Mouse (Mus musculus) myocyte (in vitro differentiated cells): ENCODE results near the gene Pex11g.

ENCODE experiments used
- CEBPB ChIP-seq: IDR thresholded peaks from 2 replicates; pipeline ENCODE4 v1.6.1; 2011; ENCODE audit warnings: mild to moderate bottlenecking, moderate library complexity; ENCODE audit not compliant: poor library complexity, insufficient read depth, severe bottlenecking
- MYOG ChIP-seq, 3 experiments: IDR thresholded peaks; one replicate each; pipeline ENCODE4 v1.6.1; 2011; ENCODE audit warnings: control low read depth in 2 of 3, low read depth in 2 of 3, mild to moderate bottlenecking in 2 of 3; ENCODE audit not compliant: insufficient read length in 2 of 3, control insufficient read depth in 1 of 3, insufficient read depth in 1 of 3
- POLR2A ChIP-seq: IDR thresholded peaks from one replicate; pipeline ENCODE4 v1.6.1; 2011; ENCODE audit warnings: low read depth, mild to moderate bottlenecking, control low read depth, moderate library complexity; ENCODE audit not compliant: insufficient read length
- POLR2AphosphoS2 ChIP-seq: IDR thresholded peaks from one replicate; pipeline ENCODE4 v1.6.1; 2011; ENCODE audit warnings: low read depth, control low read depth; ENCODE audit not compliant: insufficient read length
- TCF12 ChIP-seq: IDR thresholded peaks from one replicate; pipeline ENCODE4 v1.6.1; 2011; ENCODE audit warnings: mild to moderate bottlenecking, control low read depth; ENCODE audit not compliant: poor library complexity, insufficient read depth, severe bottlenecking
- USF1 ChIP-seq: IDR thresholded peaks from one replicate; pipeline ENCODE4 v1.6.1; 2011; ENCODE audit warnings: low read depth, mild to moderate bottlenecking, control low read depth, moderate library complexity

GRCm38 (mm10) chr8:3499751-3500150 is 32.3 kb upstream of the Pex11g start:
- TF ChIP-seq MYOG (IDR thresholded peaks at IDR 0.05; ENCODE audit: control insufficient read depth in 1 of 3, insufficient read depth in 1 of 3, insufficient read length in 2 of 3, low read depth in 2 of 3) (no peak), POLR2A (no peak), POLR2AphosphoS2 (no peak), USF1 (no peak), TCF12 (no peak), CEBPB (no peak)
